In the genomic region with DNA sequence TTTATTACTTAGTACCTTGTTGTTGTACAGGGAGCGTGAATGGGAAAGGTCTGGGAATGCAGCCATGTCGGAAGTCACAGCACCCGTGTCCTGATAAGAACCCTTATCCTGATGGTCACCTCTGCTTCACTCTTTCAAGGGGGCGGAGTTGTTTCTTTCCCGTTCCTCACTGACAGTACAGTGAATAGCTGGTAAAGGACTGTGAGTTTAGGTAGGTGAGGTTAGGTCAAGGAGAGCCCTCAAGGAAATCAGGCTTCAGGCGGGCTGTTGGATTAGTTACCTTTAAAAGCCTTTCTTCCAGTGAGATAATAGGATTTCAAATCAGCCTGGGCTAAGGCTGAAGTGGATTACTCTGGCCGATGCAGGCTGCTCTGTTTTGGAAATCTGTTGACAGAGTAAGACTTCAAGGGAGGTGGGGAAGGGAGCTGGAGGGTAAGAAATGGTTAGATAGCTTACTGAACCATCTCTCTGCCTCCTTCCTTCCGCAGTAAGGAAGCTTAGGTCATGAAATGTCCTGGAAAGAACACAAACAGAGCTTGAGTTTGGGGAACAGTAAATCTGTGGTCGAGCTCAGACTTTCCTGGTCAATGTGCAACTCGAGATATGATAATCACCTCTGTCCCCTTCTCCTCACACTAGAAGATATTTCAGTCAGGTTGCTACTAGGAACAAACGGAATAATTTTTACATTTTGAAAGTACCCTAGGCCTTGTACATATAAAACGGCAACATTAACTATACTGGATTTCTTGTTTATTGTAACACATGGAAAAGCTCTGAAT, we compare ENCODE assay signal across 9 mouse cellular contexts. TPM values are rescaled to one million over a fixed set of nuclear protein-coding genes. Genes with fewer than 3 reads are reported as not detected.
DNase-seq lines count a peak whose midpoint lies in the region; ATAC-seq lines count a peak whose summit lies in the region.
"Had no signal": no experiment of that assay in that cellular context is flagged by ENCODE, and none has a peak within 500 bp of the region (broad histone marks: within the 10 kb centered on the region; RNA-seq: fewer than 3 reads in every experiment).

No protein-coding gene starts in this region.

- DNase-seq in heart, adult 11 months = no peak
- peak; percentile 48 for DNase-seq in MEL-GATA-1-ER (ENCODE audit: extremely low read depth, low read depth)
- no peak for DNase-seq in intestine, embryonic 14.5 days (ENCODE audit: low spot score)
- no peak for DNase-seq in layer of hippocampus, adult 9-11 months
- no peak for DNase-seq in ovary, adult 18-20 months (ENCODE audit: low spot score)
- DNase-seq in thymus, postnatal 0 days (ENCODE audit: low spot score) = no peak

- no peak for ATAC-seq in heart, embryonic 15.5 days (replicated peaks; ENCODE audit: insufficient number of reproducible peaks, insufficient read depth, low FRiP score, low read depth)
- no peak for ATAC-seq in intestine, embryonic 14.5 days (replicated peaks; ENCODE audit: low FRiP score, low TSS enrichment, low read depth)
- no peak for ATAC-seq in midbrain, embryonic 16.5 days

- H3K36me3 ChIP-seq in heart, embryonic 15.5 days = no peaks in the 10 kb centered on the region
- H3K36me3 ChIP-seq in intestine, embryonic 14.5 days (ENCODE audit: control insufficient read depth, insufficient read depth, low read length) = no peaks in the 10 kb centered on the region
- H3K36me3 ChIP-seq in midbrain, embryonic 16.5 days (ENCODE audit: control insufficient read depth, insufficient read depth, low read length) = no peaks in the 10 kb centered on the region

- 0 out of 2 replicates have a peak overlapping the region, but pooled peaks have one; percentile 16 for H3K9ac ChIP-seq in heart, embryonic 15.5 days
- no peak overlapping the region for H3K9ac ChIP-seq in intestine, embryonic 14.5 days (ENCODE audit: low read length)
- no peak overlapping the region for H3K9ac ChIP-seq in midbrain, embryonic 16.5 days (ENCODE audit: low read depth, low read length)

- peaks cover 56% of the 10 kb centered on the region for H3K4me1 ChIP-seq in heart, embryonic 15.5 days (replicated peaks)
- H3K4me1 ChIP-seq in intestine, embryonic 14.5 days (replicated peaks; ENCODE audit: control insufficient read depth, insufficient read depth, low read length) = peaks cover 54% of the 10 kb centered on the region
- peaks cover 38% of the 10 kb centered on the region for H3K4me1 ChIP-seq in midbrain, embryonic 16.5 days (ENCODE audit: control insufficient read depth, insufficient read depth, low read length)

- no peaks in the 10 kb centered on the region for H3K27me3 ChIP-seq in heart, embryonic 15.5 days
- no peaks in the 10 kb centered on the region for H3K27me3 ChIP-seq in intestine, embryonic 14.5 days (replicated peaks; ENCODE audit: control insufficient read depth, insufficient read depth, low read length)
- no peaks in the 10 kb centered on the region for H3K27me3 ChIP-seq in midbrain, embryonic 16.5 days (ENCODE audit: control insufficient read depth, insufficient read depth, low read depth, low read length)

- H3K4me3 ChIP-seq in heart, embryonic 15.5 days = peak overlapping the region; percentile 72
- H3K4me3 ChIP-seq in intestine, embryonic 14.5 days (ENCODE audit: low read depth, low read length) = peak overlapping the region; percentile 61
- H3K4me3 ChIP-seq in midbrain, embryonic 16.5 days (ENCODE audit: low read depth, low read length) = no peak overlapping the region

- WGBS in heart, embryonic 15.5 days = 24% methylated on average over 12 of the region's 12 CpGs
- 34% methylated on average over 12 of the region's 12 CpGs for WGBS in intestine, embryonic 14.5 days
- 30% methylated on average over 12 of the region's 12 CpGs for WGBS in midbrain, embryonic 16.5 days

- peak overlapping the region; percentile 96 for H3K27ac ChIP-seq in heart, embryonic 15.5 days
- H3K27ac ChIP-seq in intestine, embryonic 14.5 days (ENCODE audit: low read depth) = peak overlapping the region; percentile 88
- no peak overlapping the region for H3K27ac ChIP-seq in midbrain, embryonic 16.5 days (ENCODE audit: low read length)

- peak overlapping the region; percentile 70 for H3K4me2 ChIP-seq in heart, embryonic 15.5 days
- H3K4me2 ChIP-seq in intestine, embryonic 14.5 days (ENCODE audit: low read length) = peak overlapping the region; percentile 73
- H3K4me2 ChIP-seq in midbrain, embryonic 16.5 days (ENCODE audit: low read length) = peak overlapping the region; percentile 65

- no peaks in the 10 kb centered on the region for H3K9me3 ChIP-seq in heart, embryonic 15.5 days (replicated peaks)
- no peaks in the 10 kb centered on the region for H3K9me3 ChIP-seq in intestine, embryonic 14.5 days (ENCODE audit: control insufficient read depth, low read length)
- H3K9me3 ChIP-seq in midbrain, embryonic 16.5 days (replicated peaks; ENCODE audit: control insufficient read depth, low read length, poor library complexity, severe bottlenecking) = no peaks in the 10 kb centered on the region

RNA-seq across cellular contexts. Expression of a gene that starts 1.8 kb away (rescaled TPM):
- polyA plus RNA-seq in heart, embryonic 15.5 days (2015; fragmentation: Nextera tagmentation; extraction: Ambion mirVana) = 41.7 and 54.8 TPM in 2 replicates
- 52.9 and 55.4 TPM in 2 replicates for polyA plus RNA-seq in intestine, embryonic 14.5 days (2014; fragmentation: Nextera tagmentation; extraction: Ambion mirVana)
- 33.5 and 34.3 TPM in 2 replicates for polyA plus RNA-seq in midbrain, embryonic 16.5 days (2015; fragmentation: Nextera tagmentation; extraction: Ambion mirVana)
- polyA plus RNA-seq in thymus, postnatal 0 days (2015; fragmentation: Nextera tagmentation; extraction: Ambion mirVana) = 82.0 and 82.7 TPM in 2 replicates

RNA-seq across cellular contexts. Expression of a gene that starts 32.3 kb away (rescaled TPM):
- polyA plus RNA-seq in heart, embryonic 15.5 days (2015; fragmentation: Nextera tagmentation; extraction: Ambion mirVana) = 0.09 TPM in 1 of 2 replicates, not detected in the other
- polyA plus RNA-seq in intestine, embryonic 14.5 days (2014; fragmentation: Nextera tagmentation; extraction: Ambion mirVana) = 0.12 TPM in 1 of 2 replicates, not detected in the other
- not detected in 2 replicates for polyA plus RNA-seq in midbrain, embryonic 16.5 days (2015; fragmentation: Nextera tagmentation; extraction: Ambion mirVana)
- not detected in 2 replicates for polyA plus RNA-seq in thymus, postnatal 0 days (2015; fragmentation: Nextera tagmentation; extraction: Ambion mirVana)

RNA-seq across cellular contexts. Expression of a gene that starts 39.3 kb away (rescaled TPM):
- not detected in 2 replicates for polyA plus RNA-seq in heart, embryonic 15.5 days (2015; fragmentation: Nextera tagmentation; extraction: Ambion mirVana)
- not detected in 2 replicates for polyA plus RNA-seq in intestine, embryonic 14.5 days (2014; fragmentation: Nextera tagmentation; extraction: Ambion mirVana)
- polyA plus RNA-seq in midbrain, embryonic 16.5 days (2015; fragmentation: Nextera tagmentation; extraction: Ambion mirVana) = not detected in 2 replicates
- polyA plus RNA-seq in thymus, postnatal 0 days (2015; fragmentation: Nextera tagmentation; extraction: Ambion mirVana) = not detected in 2 replicates

RNA-seq across cellular contexts. Expression of a gene that starts 42.7 kb away (rescaled TPM):
- polyA plus RNA-seq in heart, embryonic 15.5 days (2015; fragmentation: Nextera tagmentation; extraction: Ambion mirVana) = 24.2 and 26.6 TPM in 2 replicates
- 34.5 and 39.6 TPM in 2 replicates for polyA plus RNA-seq in intestine, embryonic 14.5 days (2014; fragmentation: Nextera tagmentation; extraction: Ambion mirVana)
- 38.6 and 43.4 TPM in 2 replicates for polyA plus RNA-seq in midbrain, embryonic 16.5 days (2015; fragmentation: Nextera tagmentation; extraction: Ambion mirVana)
- 33.8 and 36.1 TPM in 2 replicates for polyA plus RNA-seq in thymus, postnatal 0 days (2015; fragmentation: Nextera tagmentation; extraction: Ambion mirVana)

RNA-seq across cellular contexts. Expression of a gene that starts 58.7 kb away (rescaled TPM):
- polyA plus RNA-seq in heart, embryonic 15.5 days (2015; fragmentation: Nextera tagmentation; extraction: Ambion mirVana) = not detected in 2 replicates
- polyA plus RNA-seq in intestine, embryonic 14.5 days (2014; fragmentation: Nextera tagmentation; extraction: Ambion mirVana) = not detected in 2 replicates
- polyA plus RNA-seq in midbrain, embryonic 16.5 days (2015; fragmentation: Nextera tagmentation; extraction: Ambion mirVana) = not detected in 2 replicates
- polyA plus RNA-seq in thymus, postnatal 0 days (2015; fragmentation: Nextera tagmentation; extraction: Ambion mirVana) = not detected in 2 replicates
- polyA plus RNA-seq: large intestine, adult 2 months had no signal
